Mouse (Mus musculus) heart, postnatal 0 days (tissue): Measurements from ENCODE around the gene Zfp212.

Experiments used
- CTCF ChIP-seq: IDR thresholded peaks from 2 replicates; pipeline ENCODE4 v1.5.1; 2016; ENCODE audit warnings: antibody characterized with exemption, control low read depth, low read depth
- EP300 ChIP-seq: IDR thresholded peaks from 2 replicates; pipeline ENCODE4 v1.6.1; 2016; ENCODE audit warnings: antibody characterized with exemption, low read depth

DNA sequence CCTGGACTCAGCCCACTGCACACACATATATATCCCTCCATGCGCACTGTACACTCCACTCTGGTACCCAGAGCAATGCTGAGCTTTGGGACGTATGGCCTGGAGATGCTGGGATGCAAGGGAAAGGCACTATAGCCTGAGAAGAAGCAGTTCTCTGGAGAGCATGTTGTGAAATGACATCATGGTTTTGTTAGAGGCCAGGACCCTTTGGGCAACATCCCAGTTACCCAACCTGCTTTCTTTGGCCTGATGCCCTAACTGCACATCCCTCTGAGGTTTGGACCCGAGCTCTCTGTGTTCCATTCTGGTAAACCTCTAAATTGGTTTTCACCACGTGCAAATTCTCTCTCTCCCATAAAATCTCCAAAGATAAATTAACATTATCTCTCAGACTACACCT is 16.7 kb upstream of the Zfp212 start:
- TF ChIP-seq CTCF: no peak
- TF ChIP-seq EP300: no peak
